Mouse (Mus musculus) stomach, postnatal 0 days (tissue): ENCODE results near the gene Hist1h2bg.

Experiments
- CTCF ChIP-seq: IDR thresholded peaks from 2 replicates; pipeline ENCODE4 v1.5.1; 2016; ENCODE audit warnings: antibody characterized with exemption, low read depth, mild to moderate bottlenecking, moderate library complexity
- EP300 ChIP-seq: optimal IDR thresholded peaks from 2 replicates; pipeline ENCODE3; 2016; ENCODE audit warnings: antibody characterized with exemption

DNA sequence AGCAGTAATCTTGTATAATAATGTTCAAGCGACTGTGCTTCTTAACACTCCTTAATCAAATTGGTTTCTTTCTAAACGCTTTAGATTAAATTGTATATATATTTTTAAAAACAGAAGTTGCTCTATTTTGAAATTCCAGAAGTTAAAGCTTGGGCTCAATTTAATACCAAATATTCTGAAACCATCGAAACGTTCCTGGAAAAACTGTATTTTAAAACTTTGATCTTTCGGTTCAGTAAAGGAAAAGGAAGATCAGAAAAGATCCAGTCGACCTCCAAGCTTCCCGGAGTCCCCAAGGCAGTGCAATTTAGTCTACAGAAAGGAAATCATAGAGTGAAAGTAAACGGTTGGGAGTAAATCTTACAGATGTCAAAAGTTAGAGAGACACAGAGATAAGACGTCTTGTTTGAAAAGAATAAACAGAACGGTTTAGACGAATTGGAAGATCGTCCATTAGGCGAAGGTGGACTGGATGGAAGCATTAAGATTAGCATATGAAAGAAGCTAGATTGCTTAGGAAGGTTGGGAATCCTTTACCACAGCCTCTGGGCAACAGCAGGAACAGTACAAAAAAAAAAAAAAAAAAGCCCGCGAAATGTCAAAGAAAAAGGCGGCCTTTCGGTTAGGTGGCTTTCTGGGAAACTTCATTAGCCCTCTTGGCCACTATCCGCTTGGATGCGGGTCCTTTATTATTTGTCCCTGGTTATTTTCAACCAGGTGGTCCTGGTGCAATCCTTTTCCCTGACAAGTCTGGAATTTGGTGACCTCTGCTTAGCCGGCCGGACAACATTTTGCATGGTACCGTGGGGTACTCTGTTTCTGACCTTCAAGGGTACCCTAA, 15.1 kb downstream of the Hist1h2bg start:
- no peak for TF ChIP-seq CTCF
- no peak for TF ChIP-seq EP300
